Mouse (Mus musculus): ENCODE results near the gene Ppat. TPM values are rescaled to one million over a fixed set of nuclear protein-coding genes. Genes with fewer than 3 reads are reported as not detected.

Gene Ppat
- polyA plus RNA-seq, 1 experiment from 2014 or later: 23.2 TPM

DNA sequence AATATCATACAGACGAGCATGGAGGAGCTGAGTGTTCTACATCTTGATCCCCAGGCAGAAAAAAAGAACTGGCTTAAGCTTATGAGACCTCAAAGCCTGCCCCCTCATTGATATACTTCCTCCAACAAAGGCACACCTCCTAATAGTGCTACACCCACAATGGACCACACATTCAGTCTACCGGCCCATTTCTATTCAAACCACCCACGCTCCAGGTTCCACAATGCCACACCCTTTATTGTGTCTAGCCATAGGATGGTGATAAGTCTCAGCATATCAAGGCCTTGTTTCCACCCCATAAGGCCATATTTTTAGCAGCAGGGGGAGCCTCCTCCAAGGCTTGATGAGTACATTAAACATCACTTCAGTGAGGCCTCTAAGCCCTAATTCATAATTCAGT lies 40.6 kb downstream of the Ppat start:
- no peak for ATAC-seq (ENCODE audit: insufficient number of reproducible peaks, insufficient read depth, low FRiP score, low TSS enrichment, low read depth)
- WGBS: 79% methylated on average over 3 of the region's 3 CpGs

DNA sequence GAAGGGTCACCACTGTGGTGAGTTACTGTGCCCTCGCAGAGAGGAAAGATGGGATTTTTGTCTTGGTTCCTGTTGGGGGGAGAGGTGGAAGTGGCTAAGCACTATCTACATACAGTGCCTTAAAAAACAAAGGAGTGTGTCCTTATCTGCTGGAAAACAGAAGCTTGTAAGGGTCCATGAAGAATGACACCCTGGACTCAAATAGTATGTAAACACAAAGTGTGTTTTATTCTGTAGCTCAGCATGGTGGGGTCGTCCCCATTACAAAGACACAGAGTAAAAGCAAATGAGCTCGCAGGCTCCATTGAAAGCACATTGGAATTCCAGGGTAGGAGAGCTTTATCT lies 45.3 kb downstream of the Ppat start:
- WGBS: 48% methylated on average over 3 of the region's 3 CpGs
- Histone ChIP-seq H3K4me2 (peak overlapping the region; percentile 68), H3K9me3 (no peaks in the 10 kb centered on the region), H3K27ac (peak overlapping the region; percentile 75; the same call in 1 of the 2 replicates), H3K4me1 (peaks cover 18% of the 10 kb centered on the region), H3K4me3 (peak overlapping the region; percentile 66), H3K36me3 (0 out of 2 replicates have a peak, but pooled peaks cover 4% of the 10 kb centered on the region), H3K9ac (peak overlapping the region; percentile 84), H3K27me3 (no peaks in the 10 kb centered on the region)
- ATAC-seq (ENCODE audit: insufficient number of reproducible peaks, insufficient read depth, low FRiP score, low TSS enrichment, low read depth): no peak

More for the DNA sequence above, 40.6 kb downstream of the Ppat start:
- H3K27ac ChIP-seq: no peak overlapping the region
- H3K9me3 ChIP-seq: no peaks in the 10 kb centered on the region
- H3K27me3 ChIP-seq: no peaks in the 10 kb centered on the region
- no peak overlapping the region for H3K9ac ChIP-seq
- H3K4me3 ChIP-seq: no peak overlapping the region
- H3K4me2 ChIP-seq: no peak overlapping the region
- H3K36me3 ChIP-seq: peaks cover 19% of the 10 kb centered on the region
- peaks cover 14% of the 10 kb centered on the region for H3K4me1 ChIP-seq

DNA sequence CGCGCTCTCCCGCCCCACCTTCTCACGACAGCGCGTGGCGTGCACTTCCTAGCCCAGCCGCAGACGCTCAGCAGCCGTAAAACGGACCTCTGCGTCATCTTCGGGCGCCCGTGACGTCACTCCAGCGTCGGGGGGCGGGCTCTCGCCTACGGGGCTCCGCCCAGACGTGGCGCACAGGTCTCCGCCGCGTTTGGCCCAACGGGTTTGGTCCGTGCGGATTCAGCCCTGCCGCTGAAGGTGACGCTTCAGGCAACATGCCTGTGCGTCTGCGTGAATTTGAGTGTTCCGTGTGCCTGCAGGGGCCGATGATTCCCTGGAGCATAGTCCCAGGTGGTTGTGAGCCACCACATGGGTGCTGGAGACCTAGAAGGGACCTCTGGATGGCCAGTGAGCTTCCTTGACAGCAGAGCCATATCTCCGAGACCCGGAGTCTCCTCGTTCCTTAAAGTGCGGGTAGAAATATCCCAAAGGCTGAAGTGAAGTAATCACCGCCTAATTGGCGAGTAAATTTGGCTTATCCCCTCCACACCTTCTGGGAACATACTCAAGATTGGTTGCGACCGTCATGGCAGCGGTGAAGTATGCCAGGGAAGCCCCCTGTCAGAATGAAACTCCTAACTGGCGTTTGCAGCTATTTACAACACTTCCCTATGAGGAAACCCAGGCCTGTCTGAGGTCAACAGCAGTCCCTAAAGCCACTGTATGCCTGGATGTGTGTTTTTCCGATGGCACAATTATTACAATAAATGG lies 45.8 kb downstream of the Ppat start, which contains the start of gene Aasdh:
Gene Aasdh, minus strand, starts transcription at position 110 of the 750 bp plus-strand sequence.
- no peaks in the 10 kb centered on the region for H3K27me3 ChIP-seq
- no peaks in the 10 kb centered on the region for H3K9me3 ChIP-seq
- peak within 1 kb of the TSS; percentile 84 for H3K9ac ChIP-seq
- WGBS: 1% methylated on average over 47 of the region's 47 CpGs
- H3K36me3 ChIP-seq: 0 out of 2 replicates have a peak, but pooled peaks cover 4% of the 10 kb centered on the region
- peak; percentile 98 for ATAC-seq (ENCODE audit: insufficient number of reproducible peaks, insufficient read depth, low FRiP score, low TSS enrichment, low read depth)
- H3K4me1 ChIP-seq: peaks cover 18% of the 10 kb centered on the region
- H3K27ac ChIP-seq: peak within 1 kb of the TSS; percentile 78
- H3K4me3 ChIP-seq: peak within 1 kb of the TSS; percentile 66
- H3K4me2 ChIP-seq: peak within 1 kb of the TSS; percentile 68

DNA sequence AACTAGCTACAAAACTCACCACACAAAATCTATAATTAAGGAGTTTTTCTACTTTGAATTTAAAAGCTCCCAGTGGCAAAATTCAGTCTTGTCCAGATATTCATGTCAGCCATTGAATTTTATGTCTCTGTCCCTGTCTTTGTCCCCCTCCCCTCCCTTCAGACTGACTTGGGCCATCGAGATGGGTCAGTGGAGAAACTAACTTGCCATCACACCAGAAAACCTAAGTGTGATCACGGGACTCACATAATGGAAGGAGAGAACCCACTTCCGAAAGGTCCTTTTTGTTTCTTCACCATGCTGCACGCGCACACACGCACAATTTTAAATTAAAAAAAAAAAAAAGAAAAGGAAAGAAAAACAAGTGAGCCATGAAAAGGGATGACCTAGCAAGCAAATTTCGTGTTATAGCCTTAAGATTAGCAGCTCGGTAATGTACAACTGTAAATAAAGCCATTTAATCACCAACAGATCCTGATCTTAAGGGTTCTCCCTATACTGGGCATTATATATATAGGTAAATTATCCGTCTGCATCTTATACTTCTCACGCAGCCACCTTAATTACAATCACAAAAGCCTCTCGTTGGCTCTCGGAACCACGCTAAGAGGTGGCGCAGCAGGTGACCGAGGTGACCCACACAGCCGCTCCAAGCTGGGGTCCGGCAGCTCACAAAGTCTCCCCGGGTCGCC lies 46.5 kb downstream of the Ppat start:
- Histone ChIP-seq H3K9ac (peak overlapping the region; percentile 84), H3K4me3 (peak overlapping the region; percentile 66), H3K27me3 (no peaks in the 10 kb centered on the region), H3K36me3 (no peaks in the 10 kb centered on the region), H3K27ac (peak overlapping the region; percentile 78), H3K4me2 (peak overlapping the region; percentile 68), H3K4me1 (peaks cover 18% of the 10 kb centered on the region), H3K9me3 (no peaks in the 10 kb centered on the region)
- 3% methylated on average over 19 of the region's 19 CpGs for WGBS
- peak; percentile 15; the same call in 1 of the 2 replicates for ATAC-seq (ENCODE audit: insufficient number of reproducible peaks, insufficient read depth, low FRiP score, low TSS enrichment, low read depth)

DNA sequence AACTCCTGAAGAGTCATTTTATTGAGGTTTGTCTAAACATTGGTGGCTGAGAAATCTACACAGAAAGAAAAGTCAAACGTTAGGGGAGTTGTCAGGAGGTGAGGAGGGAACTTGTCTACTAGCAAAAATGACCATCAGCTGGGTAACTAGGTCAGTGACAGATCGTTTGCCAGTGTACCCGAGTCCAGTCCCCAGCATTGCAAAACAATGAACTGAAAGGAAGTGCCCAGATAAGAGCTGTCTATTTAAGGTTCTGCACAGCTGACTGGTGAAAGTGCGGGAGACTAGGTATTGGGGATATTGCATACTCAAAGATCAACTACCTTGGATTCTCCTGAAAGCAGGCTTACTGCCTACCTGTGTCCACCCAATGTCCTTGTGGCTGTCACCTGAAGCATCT lies 49.2 kb downstream of the Ppat start:
- 85% methylated on average over 4 of the region's 4 CpGs for WGBS
- no peaks in the 10 kb centered on the region for H3K9me3 ChIP-seq
- ATAC-seq (ENCODE audit: insufficient number of reproducible peaks, insufficient read depth, low FRiP score, low TSS enrichment, low read depth): no peak
- no peak overlapping the region for H3K27ac ChIP-seq
- H3K4me1 ChIP-seq: peaks cover 14% of the 10 kb centered on the region
- no peaks in the 10 kb centered on the region for H3K27me3 ChIP-seq
- H3K4me2 ChIP-seq: no peak overlapping the region
- H3K4me3 ChIP-seq: no peak overlapping the region
- H3K36me3 ChIP-seq: 0 out of 2 replicates have a peak, but pooled peaks cover 7% of the 10 kb centered on the region
- H3K9ac ChIP-seq: no peak overlapping the region

DNA sequence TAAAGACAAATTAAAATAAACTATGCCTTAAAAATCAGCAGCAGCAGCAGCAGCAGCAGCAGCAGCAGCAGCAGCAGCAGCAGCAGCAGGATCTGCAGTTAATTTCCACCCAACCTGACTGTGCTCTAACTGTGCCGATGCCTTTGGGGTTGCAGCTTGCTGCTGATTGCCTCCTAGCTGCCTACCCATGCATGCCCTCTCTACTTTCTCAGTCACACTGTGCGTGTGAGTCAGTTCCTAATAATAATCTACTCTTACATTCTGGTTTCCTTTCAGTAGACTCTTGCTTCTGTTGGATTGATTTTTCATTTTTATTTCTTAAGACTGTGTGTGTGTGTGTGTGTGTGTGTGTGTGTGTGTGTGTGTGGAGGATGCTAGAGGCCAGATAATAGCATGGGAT lies 58.3 kb downstream of the Ppat start:
- no peak for ATAC-seq (ENCODE audit: insufficient number of reproducible peaks, insufficient read depth, low FRiP score, low TSS enrichment, low read depth)
- peaks cover 67% of the 10 kb centered on the region for H3K36me3 ChIP-seq
- 88% methylated on average over 2 of the region's 2 CpGs for WGBS

DNA sequence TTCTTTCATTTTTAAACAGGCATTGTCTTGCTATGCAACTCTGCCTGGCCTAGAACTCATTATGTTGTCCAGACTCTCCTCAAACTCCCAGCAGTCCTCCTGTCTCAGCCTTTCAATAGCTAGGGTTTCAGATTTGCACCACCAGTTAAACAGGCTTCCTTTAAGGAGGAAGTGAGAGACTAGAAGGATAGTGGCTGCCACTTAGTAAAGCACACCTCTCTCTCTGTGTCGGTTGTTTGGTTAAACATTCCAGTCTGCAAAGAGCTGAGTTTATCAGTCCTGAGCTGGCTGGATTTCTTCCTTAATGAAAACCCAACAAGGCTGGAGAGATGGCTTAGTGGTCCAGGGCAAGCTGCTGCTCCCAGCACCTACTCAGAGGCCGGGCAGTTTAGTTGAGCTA lies 58.8 kb downstream of the Ppat start:
- no peak for ATAC-seq (ENCODE audit: insufficient number of reproducible peaks, insufficient read depth, low FRiP score, low TSS enrichment, low read depth)
- WGBS: 81% methylated on average over 2 of the region's 2 CpGs
- no peaks in the 10 kb centered on the region for H3K27me3 ChIP-seq
- H3K9ac ChIP-seq: no peak overlapping the region
- no peak overlapping the region for H3K27ac ChIP-seq
- H3K4me3 ChIP-seq: no peak overlapping the region
- H3K4me2 ChIP-seq: no peak overlapping the region
- no peaks in the 10 kb centered on the region for H3K9me3 ChIP-seq
- no peaks in the 10 kb centered on the region for H3K4me1 ChIP-seq
- peaks cover 62% of the 10 kb centered on the region for H3K36me3 ChIP-seq

More for the DNA sequence above, 58.3 kb downstream of the Ppat start:
- H3K27ac ChIP-seq: no peak overlapping the region
- H3K9me3 ChIP-seq: no peaks in the 10 kb centered on the region
- H3K27me3 ChIP-seq: no peaks in the 10 kb centered on the region
- no peak overlapping the region for H3K9ac ChIP-seq
- H3K4me2 ChIP-seq: no peak overlapping the region
- H3K4me1 ChIP-seq: no peaks in the 10 kb centered on the region
- no peak overlapping the region for H3K4me3 ChIP-seq

DNA sequence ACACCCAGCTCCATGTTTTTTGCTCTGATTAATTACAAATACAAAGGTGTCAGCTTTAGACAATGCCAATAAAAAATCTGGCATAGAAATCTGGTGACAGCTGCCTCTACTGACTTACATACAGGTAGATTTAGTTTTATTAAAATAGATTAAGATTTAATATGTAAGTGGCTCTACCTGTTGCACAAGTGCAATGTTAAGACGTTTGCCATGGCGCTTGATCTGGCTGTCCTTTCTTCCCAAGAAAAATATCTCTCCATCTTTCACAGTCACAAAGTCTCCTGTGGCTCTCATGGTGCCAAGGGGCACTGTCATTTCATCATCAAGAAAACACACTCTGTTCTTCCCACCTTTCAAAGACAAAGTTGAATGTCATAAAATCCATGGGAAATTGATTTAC lies 64.4 kb downstream of the Ppat start:
- Histone ChIP-seq H3K4me2 (no peak overlapping the region), H3K36me3 (peaks cover 74% of the 10 kb centered on the region), H3K4me3 (no peak overlapping the region), H3K27ac (no peak overlapping the region), H3K4me1 (no peaks in the 10 kb centered on the region), H3K9me3 (no peaks in the 10 kb centered on the region), H3K27me3 (no peaks in the 10 kb centered on the region), H3K9ac (no peak overlapping the region)
- WGBS: 95% methylated on average over 2 of the region's 2 CpGs
- ATAC-seq (ENCODE audit: insufficient number of reproducible peaks, insufficient read depth, low FRiP score, low TSS enrichment, low read depth): no peak

DNA sequence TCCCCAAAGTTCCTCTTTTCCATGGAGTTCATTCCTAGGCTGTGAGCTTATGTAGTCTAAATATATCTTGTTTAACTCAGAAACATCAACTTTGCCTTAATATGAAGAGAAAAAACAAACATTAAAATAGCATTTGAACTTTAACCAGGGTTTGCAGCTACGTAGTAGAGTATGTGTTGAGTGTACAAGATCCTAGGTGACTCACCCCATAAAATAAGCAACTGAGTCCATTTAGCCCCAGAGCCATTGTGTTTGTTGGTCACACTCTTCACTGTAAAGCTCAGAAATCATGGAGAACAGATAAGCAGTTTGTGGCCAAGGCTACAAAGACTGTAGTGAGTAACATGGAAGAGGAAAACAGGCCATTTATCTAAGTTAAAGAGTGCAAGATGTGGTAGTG lies 67.3 kb downstream of the Ppat start:
- H3K4me3 ChIP-seq: no peak overlapping the region
- H3K27ac ChIP-seq: no peak overlapping the region
- no peaks in the 10 kb centered on the region for H3K4me1 ChIP-seq
- no peaks in the 10 kb centered on the region for H3K9me3 ChIP-seq
- no peak for ATAC-seq (ENCODE audit: insufficient number of reproducible peaks, insufficient read depth, low FRiP score, low TSS enrichment, low read depth)
- no peaks in the 10 kb centered on the region for H3K27me3 ChIP-seq
- 90% methylated on average over 1 of the region's 1 CpGs for WGBS
- no peak overlapping the region for H3K4me2 ChIP-seq
- H3K36me3 ChIP-seq: peaks cover 63% of the 10 kb centered on the region
- no peak overlapping the region for H3K9ac ChIP-seq

DNA sequence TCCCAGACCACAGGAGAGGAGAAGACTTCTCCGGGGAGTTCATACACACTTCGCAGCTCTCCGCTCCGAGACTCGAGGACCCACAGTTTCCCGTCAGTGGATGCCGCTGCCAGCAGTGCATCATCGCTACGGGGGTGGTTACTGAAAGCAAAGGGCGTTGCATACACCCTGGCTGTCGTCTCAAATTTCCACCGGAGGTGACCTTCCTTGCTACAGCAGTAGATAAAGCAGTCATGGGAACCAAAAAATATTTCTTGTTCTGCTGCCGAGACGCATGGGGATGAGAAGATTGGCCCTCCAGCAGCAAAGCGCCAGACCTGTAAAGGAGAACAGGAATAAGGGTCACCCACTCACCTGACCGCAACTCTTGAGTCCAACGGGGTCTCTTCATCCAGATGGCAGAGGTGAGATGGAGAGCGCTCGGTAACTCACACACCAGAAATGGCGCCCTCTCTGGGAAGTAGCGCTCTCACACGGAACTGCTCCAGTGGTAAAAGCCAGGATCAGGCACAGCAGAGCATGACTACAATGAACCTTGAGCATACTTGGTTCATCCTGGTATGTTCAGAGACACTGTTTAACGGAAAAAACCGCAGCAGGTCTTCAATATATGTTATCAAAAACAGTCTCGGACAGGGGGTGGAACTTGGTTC lies 75.1 kb downstream of the Ppat start:
- H3K4me1 ChIP-seq: no peaks in the 10 kb centered on the region
- H3K36me3 ChIP-seq: peaks cover 58% of the 10 kb centered on the region
- no peak for ATAC-seq (ENCODE audit: insufficient number of reproducible peaks, insufficient read depth, low FRiP score, low TSS enrichment, low read depth)
- H3K27me3 ChIP-seq: no peaks in the 10 kb centered on the region
- no peak overlapping the region for H3K27ac ChIP-seq
- H3K4me3 ChIP-seq: no peak overlapping the region
- WGBS: 87% methylated on average over 25 of the region's 25 CpGs
- H3K9ac ChIP-seq: no peak overlapping the region
- H3K4me2 ChIP-seq: no peak overlapping the region
- H3K9me3 ChIP-seq: no peaks in the 10 kb centered on the region

DNA sequence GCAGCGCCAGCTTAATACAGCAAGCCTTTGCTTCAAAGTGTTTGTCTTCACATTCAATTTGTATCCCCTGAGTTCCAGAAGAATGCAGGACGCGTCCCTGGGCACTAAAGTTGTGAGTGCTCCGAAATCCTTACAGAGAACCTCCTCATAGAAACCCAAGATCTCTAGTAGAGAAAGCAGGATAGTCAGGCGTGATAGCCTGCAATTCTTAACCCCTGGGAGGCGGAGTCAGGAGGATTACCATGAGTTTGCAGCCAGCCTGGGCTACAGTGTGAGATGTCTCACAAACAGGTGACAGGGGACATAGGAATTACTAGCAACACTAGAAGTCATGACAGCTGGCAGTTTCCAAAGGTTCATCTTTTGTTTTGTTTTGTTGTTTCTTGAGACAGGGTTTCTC lies 81.8 kb downstream of the Ppat start:
- no peaks in the 10 kb centered on the region for H3K27me3 ChIP-seq
- H3K9ac ChIP-seq: peak overlapping the region; percentile 54
- H3K27ac ChIP-seq: no peak overlapping the region
- H3K4me2 ChIP-seq: peak overlapping the region; percentile 62
- no peak for ATAC-seq (ENCODE audit: insufficient number of reproducible peaks, insufficient read depth, low FRiP score, low TSS enrichment, low read depth)
- H3K4me3 ChIP-seq: peak overlapping the region; percentile 35
- 47% methylated on average over 6 of the region's 6 CpGs for WGBS
- no peaks in the 10 kb centered on the region for H3K4me1 ChIP-seq
- peaks cover 48% of the 10 kb centered on the region for H3K36me3 ChIP-seq
- no peaks in the 10 kb centered on the region for H3K9me3 ChIP-seq
